Mouse (Mus musculus) liver (tissue): Measurements from ENCODE around the gene 2010111I01Rik.

Experiments
- DNase-seq: peaks from one replicate; pipeline ENCODE4 v3.0.0-alpha.2; 2020; ENCODE audit warnings: mixed read lengths

The 2010111I01Rik gene

DNA sequence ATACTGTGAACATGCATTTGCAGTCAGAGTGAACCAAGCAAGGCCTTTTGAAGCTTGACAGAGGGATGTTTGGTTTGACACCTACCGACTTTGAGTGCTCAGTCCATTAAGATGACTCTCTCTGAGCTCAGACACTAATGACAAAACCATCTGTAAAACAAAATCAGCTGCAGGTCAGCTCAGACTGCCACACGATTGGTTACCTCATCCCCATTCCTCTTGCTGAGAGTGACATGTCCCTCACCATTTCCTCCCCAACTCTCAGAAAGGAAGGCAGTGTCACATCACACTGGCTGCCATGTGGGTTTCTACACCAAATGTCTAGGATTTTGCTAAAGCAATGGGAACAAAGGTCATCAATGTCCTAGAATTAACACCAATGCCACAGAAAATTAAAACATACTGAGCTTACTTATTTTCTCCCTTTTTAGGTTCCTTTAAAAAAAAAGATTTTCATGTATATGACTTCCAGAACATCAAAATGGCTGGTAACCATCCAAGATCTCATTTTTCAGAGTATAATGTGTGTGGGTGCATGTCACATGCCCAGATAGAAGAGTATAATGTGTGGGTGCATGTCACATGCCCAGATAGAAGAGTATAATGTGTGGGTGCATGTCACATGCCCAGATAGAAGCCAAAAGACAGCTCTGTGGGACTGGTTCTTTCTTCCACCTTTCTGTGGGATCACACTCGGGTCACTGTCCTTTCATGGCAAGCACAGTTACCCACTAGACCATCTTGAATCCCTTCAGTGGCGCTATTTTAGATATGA is 395.6 kb downstream of the 2010111I01Rik start:
- DNase-seq = no peak

DNA sequence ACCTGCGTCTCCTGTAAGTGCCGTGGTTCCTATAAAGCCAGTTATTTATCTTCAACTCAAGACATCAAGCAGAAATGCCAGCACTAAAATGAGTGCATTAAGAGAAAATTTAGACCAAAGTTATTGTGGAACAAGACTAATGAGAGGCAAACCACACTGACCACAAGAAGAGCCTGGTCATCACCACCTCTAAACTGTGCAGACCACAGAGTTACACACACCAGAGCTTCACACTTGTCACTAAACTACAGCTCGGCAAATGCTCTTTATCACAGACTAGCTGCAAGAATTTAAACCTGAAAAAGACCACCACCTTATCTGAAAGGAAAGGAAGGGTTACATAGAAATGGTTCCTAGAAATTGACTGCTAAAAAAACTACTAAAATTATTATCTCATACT is 397.1 kb downstream of the 2010111I01Rik start:
- no peak for DNase-seq

DNA sequence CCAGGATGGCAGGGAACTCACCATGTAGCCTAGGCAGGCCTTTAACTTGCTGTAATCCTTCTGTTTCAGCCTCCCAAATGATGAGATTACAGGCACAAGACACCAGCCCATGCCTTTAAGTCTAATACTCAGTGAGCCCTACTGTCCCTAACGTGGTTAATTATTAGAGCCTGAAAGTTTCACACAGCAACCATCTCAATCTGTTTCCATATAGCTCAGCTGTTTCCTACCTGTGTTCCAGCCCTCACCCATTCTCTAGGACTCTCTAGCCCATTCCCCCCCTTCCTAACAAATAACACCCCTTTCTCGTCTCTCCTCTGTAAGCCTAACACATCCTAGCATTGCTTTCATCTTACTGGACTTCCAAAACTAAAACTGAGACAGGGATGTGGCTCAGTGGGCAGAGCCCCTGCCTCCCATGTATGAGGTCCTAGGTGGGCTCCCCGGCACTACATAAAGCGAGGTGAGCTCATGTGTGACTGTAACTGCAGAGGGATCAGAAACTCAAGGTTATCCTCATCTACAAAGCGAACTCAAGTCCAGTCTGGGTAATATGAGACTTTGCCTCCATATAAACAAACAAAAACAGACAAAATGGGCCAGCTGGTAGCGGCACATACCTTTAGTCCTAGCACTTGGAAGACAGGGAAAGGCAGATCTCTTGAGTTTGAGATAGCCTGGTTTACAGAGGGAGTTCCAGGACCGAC is 408.9 kb downstream of the 2010111I01Rik start:
- no peak for DNase-seq
